Mouse (Mus musculus) hindbrain, postnatal 0 days (tissue): Measurements from ENCODE around the gene Ermard. TPM values are rescaled to one million over a fixed set of nuclear protein-coding genes. Genes with fewer than 3 reads are reported as not detected.

Experiments used
- ATAC-seq: fragments of 200-750 bp; cut with Nextera tagmentation; 2 replicates; pipeline ENCODE4 v1.8.0; 2017; ENCODE audit warnings: mild to moderate bottlenecking, moderate TSS enrichment, moderate library complexity
- DNase-seq: peaks from one replicate; pipeline ENCODE4 v3.0.0-alpha.2; 2015; ENCODE audit warnings: low spot score
- H3K27ac ChIP-seq: fragments of 300-500 bp; sonication (generic); 2 replicates; pipeline ENCODE4 v1.5.1; 2014; ENCODE audit warnings: mild to moderate bottlenecking
- H3K27me3 ChIP-seq: fragments of 300-500 bp; sonication (generic); 2 replicates; pipeline ENCODE4 v1.6.1; 2014; ENCODE audit warnings: low read length, mixed read lengths; ENCODE audit not compliant: insufficient read depth
- H3K36me3 ChIP-seq: fragments of 300-500 bp; sonication (generic); 2 replicates; pipeline ENCODE4 v1.6.1; 2014; ENCODE audit warnings: low read length, mixed read lengths; ENCODE audit not compliant: insufficient read depth
- H3K4me1 ChIP-seq: fragments of 300-500 bp; sonication (generic); 2 replicates; pipeline ENCODE4 v1.6.1; 2014; ENCODE audit warnings: antibody characterized with exemption, low read length, mixed read lengths; ENCODE audit not compliant: insufficient read depth
- H3K4me2 ChIP-seq: fragments of 300-500 bp; sonication (generic); 2 replicates; pipeline ENCODE4 v1.6.1; 2014; ENCODE audit warnings: low read depth, mild to moderate bottlenecking, low read length, moderate library complexity, mixed read lengths
- H3K4me3 ChIP-seq: fragments of 300-500 bp; sonication (generic); 2 replicates; pipeline ENCODE4 v1.5.1; 2014; ENCODE audit warnings: low read length
- H3K9ac ChIP-seq: fragments of 300-500 bp; sonication (generic); replicated peaks from 2 replicates; pipeline ENCODE4 v1.6.1; 2014; ENCODE audit warnings: mild to moderate bottlenecking, low read length, moderate library complexity, mixed read lengths
- H3K9me3 ChIP-seq: fragments of 300-500 bp; sonication (generic); 2 replicates; pipeline ENCODE4 v1.6.1; 2016; ENCODE audit warnings: low read length, mixed read lengths
- CTCF ChIP-seq: IDR thresholded peaks from 2 replicates; pipeline ENCODE4 v1.5.1; 2016; ENCODE audit warnings: antibody characterized with exemption, control low read depth, low read depth
- WGBS: fragments of 180-500 bp; shearing (Covaris S2); extraction: QIAGEN DNeasy Blood & Tissue Kit; methylation state at CpG from one replicate; pipeline ENCODE4 v1.1.7; 2014; 5-methylcytosine and 5-hydroxymethylcytosine counted together
- polyA plus RNA-seq: library from polyadenylated mRNA; unstranded; fragments of >200 nt; fragmentation: Nextera tagmentation; extraction: Ambion mirVana; gene quantifications from 2 replicates; pipeline ENCODE4 v1.2.1, GENCODE M21; 2015
- total RNA-seq: library from RNA; depleted of rRNA; stranded (reverse); fragments of >200 nt; gene quantifications from 2 replicates; pipeline ENCODE4 v1.2.3, GENCODE M21; 2014

Ermard gene
- total and polyA plus RNA-seq, 2 experiments from 2014 or later = 37.8 to 54.0 TPM

GRCm38 (mm10) chr17:15055925-15056324 is 14.9 kb downstream of the Ermard start:
- no peaks in the 10 kb centered on the region for H3K9me3 ChIP-seq
- no peaks in the 10 kb centered on the region for H3K27me3 ChIP-seq

GRCm38 (mm10) chr17:15058161-15058591 is 17.2 kb downstream of the Ermard start:
- Histone ChIP-seq H3K4me1 (no peaks in the 10 kb centered on the region), H3K4me3 (no peak overlapping the region), H3K36me3 (peaks cover 29% of the 10 kb centered on the region; the same call in 1 of the 2 replicates), H3K9ac (no peak overlapping the region), H3K27ac (no peak overlapping the region), H3K27me3 (no peaks in the 10 kb centered on the region), H3K9me3 (no peaks in the 10 kb centered on the region), H3K4me2 (no peak overlapping the region)
- WGBS = 87% methylated on average over 5 of the region's 5 CpGs
- no peak for DNase-seq
- no peak for ATAC-seq
- TF ChIP-seq CTCF = no peak

More at GRCm38 (mm10) chr17:15055925-15056324, 14.9 kb downstream of the Ermard start:
- Histone ChIP-seq H3K27ac (no peak overlapping the region), H3K36me3 (peaks cover 27% of the 10 kb centered on the region; the same call in 1 of the 2 replicates), H3K4me1 (no peaks in the 10 kb centered on the region), H3K4me3 (no peak overlapping the region), H3K9ac (no peak overlapping the region), H3K4me2 (no peak overlapping the region)
- WGBS = 68% methylated on average over 4 of the region's 4 CpGs
- ATAC-seq = no peak
- TF ChIP-seq CTCF = no peak
- no peak for DNase-seq

GRCm38 (mm10) chr17:15059646-15060045 is 18.6 kb downstream of the Ermard start:
- Histone ChIP-seq H3K27ac (no peak overlapping the region), H3K36me3 (peaks cover 33% of the 10 kb centered on the region; the same call in 1 of the 2 replicates), H3K9me3 (no peaks in the 10 kb centered on the region), H3K4me1 (no peaks in the 10 kb centered on the region), H3K4me2 (no peak overlapping the region), H3K9ac (no peak overlapping the region), H3K4me3 (no peak overlapping the region), H3K27me3 (no peaks in the 10 kb centered on the region)
- TF ChIP-seq CTCF = no peak
- DNase-seq (no peak), ATAC-seq (no peak)
- 95% methylated on average over 14 of the region's 14 CpGs for WGBS

- no peak overlapping the region for H3K27ac ChIP-seq
- no peaks in the 10 kb centered on the region for H3K9me3 ChIP-seq
- no peak overlapping the region for H3K4me2 ChIP-seq
- WGBS = 91% methylated on average over 6 of the region's 6 CpGs
- DNase-seq = no peak
- no peak for ATAC-seq
- H3K4me3 ChIP-seq = no peak overlapping the region
- H3K36me3 ChIP-seq = peaks cover 33% of the 10 kb centered on the region; the same call in 1 of the 2 replicates
- no peaks in the 10 kb centered on the region for H3K4me1 ChIP-seq
- H3K9ac ChIP-seq = no peak overlapping the region
- H3K27me3 ChIP-seq = no peaks in the 10 kb centered on the region
- TF ChIP-seq CTCF = no peak
Measured at GRCm38 (mm10) chr17:15060356-15060755, 19.3 kb downstream of the Ermard start.

- H3K4me2 ChIP-seq = peak overlapping the region; percentile 42
- H3K36me3 ChIP-seq = peaks cover 6% of the 10 kb centered on the region; the same call in 1 of the 2 replicates
- ATAC-seq (peak; percentile 86), DNase-seq (peak; percentile 86)
- no peak overlapping the region for H3K4me3 ChIP-seq
- peaks cover 4% of the 10 kb centered on the region; the same call in 1 of the 2 replicates for H3K4me1 ChIP-seq
- no peaks in the 10 kb centered on the region for H3K9me3 ChIP-seq
- 0 out of 2 replicates have a peak overlapping the region, but pooled peaks have one; percentile 9 for H3K9ac ChIP-seq
- 43% methylated on average over 13 of the region's 13 CpGs for WGBS
- no peaks in the 10 kb centered on the region for H3K27me3 ChIP-seq
- H3K27ac ChIP-seq = no peak overlapping the region
- TF ChIP-seq CTCF = peak; percentile 88
Measured at GRCm38 (mm10) chr17:15065391-15066024, 24.5 kb downstream of the Ermard start.

GRCm38 (mm10) chr17:15066066-15066465 is 25.1 kb downstream of the Ermard start:
- no peak overlapping the region for H3K27ac ChIP-seq
- ATAC-seq (peak; percentile 81), DNase-seq (peak; percentile 39)
- H3K36me3 ChIP-seq = peaks cover 6% of the 10 kb centered on the region; the same call in 1 of the 2 replicates
- peak overlapping the region; percentile 42 for H3K4me2 ChIP-seq
- no peak for TF ChIP-seq CTCF
- peaks cover 4% of the 10 kb centered on the region; the same call in 1 of the 2 replicates for H3K4me1 ChIP-seq
- no peaks in the 10 kb centered on the region for H3K27me3 ChIP-seq
- 0 out of 2 replicates have a peak overlapping the region, but pooled peaks have one; percentile 9 for H3K9ac ChIP-seq
- no peak overlapping the region for H3K4me3 ChIP-seq
- no peaks in the 10 kb centered on the region for H3K9me3 ChIP-seq
- WGBS = 42% methylated on average over 6 of the region's 6 CpGs

GRCm38 (mm10) chr17:15066911-15067310 is 25.9 kb downstream of the Ermard start:
- no peak for ATAC-seq
- TF ChIP-seq CTCF = no peak
- no peaks in the 10 kb centered on the region for H3K9me3 ChIP-seq

More at GRCm38 (mm10) chr17:15066911-15067310, 25.9 kb downstream of the Ermard start:
- Histone ChIP-seq H3K9ac (no peak overlapping the region), H3K36me3 (peaks cover 6% of the 10 kb centered on the region; the same call in 1 of the 2 replicates), H3K27me3 (no peaks in the 10 kb centered on the region), H3K4me2 (no peak overlapping the region), H3K4me3 (no peak overlapping the region), H3K4me1 (peaks cover 4% of the 10 kb centered on the region; the same call in 1 of the 2 replicates), H3K27ac (no peak overlapping the region)
- no peak for DNase-seq
- WGBS = 79% methylated on average over 1 of the region's 1 CpGs
